Mouse (Mus musculus) forebrain, embryonic 10.5 days (tissue): Measurements from ENCODE around the gene Mast2. TPM values are rescaled to one million over a fixed set of nuclear protein-coding genes. Genes with fewer than 3 reads are reported as not detected.

Experiments used
- DNase-seq: peaks from one replicate; pipeline ENCODE4 v3.0.0-alpha.2; 2017; ENCODE audit warnings: low spot score; ENCODE audit errors: extremely low spot score
- H3K27ac ChIP-seq: fragments of 300-500 bp; sonication (generic); 2 replicates; pipeline ENCODE4 v1.5.1; 2016; ENCODE audit warnings: mild to moderate bottlenecking
- H3K27me3 ChIP-seq: fragments of 300-500 bp; sonication (generic); 2 replicates; pipeline ENCODE4 v1.6.1; 2016; ENCODE audit warnings: mild to moderate bottlenecking; ENCODE audit not compliant: poor library complexity, severe bottlenecking
- H3K36me3 ChIP-seq: fragments of 300-500 bp; sonication (generic); replicated peaks from 2 replicates; pipeline ENCODE4 v1.6.1; 2016; ENCODE audit warnings: mild to moderate bottlenecking, moderate library complexity
- H3K4me1 ChIP-seq: fragments of 300-500 bp; sonication (generic); 2 replicates; pipeline ENCODE4 v1.6.1; 2016
- H3K4me3 ChIP-seq: fragments of 300-500 bp; sonication (generic); 2 replicates; pipeline ENCODE4 v1.5.1; 2016; ENCODE audit warnings: mild to moderate bottlenecking, moderate library complexity
- H3K9me3 ChIP-seq: fragments of 300-500 bp; sonication (generic); 2 replicates; pipeline ENCODE4 v1.6.1; 2016; ENCODE audit warnings: mild to moderate bottlenecking, moderate library complexity
- WGBS: fragments of 180-500 bp; shearing (Covaris S2); methylation state at CpG from one replicate; pipeline ENCODE4 v1.1.7; 2016; 5-methylcytosine and 5-hydroxymethylcytosine counted together
- polyA plus RNA-seq: library from polyadenylated mRNA; unstranded; fragments of >200 nt; fragmentation: Nextera tagmentation; extraction: Ambion mirVana; gene quantifications from 2 replicates; pipeline ENCODE4 v1.2.1, GENCODE M21; 2016

Gene Mast2
- polyA plus RNA-seq, 1 experiment from 2014 or later: 15.4 TPM

DNA sequence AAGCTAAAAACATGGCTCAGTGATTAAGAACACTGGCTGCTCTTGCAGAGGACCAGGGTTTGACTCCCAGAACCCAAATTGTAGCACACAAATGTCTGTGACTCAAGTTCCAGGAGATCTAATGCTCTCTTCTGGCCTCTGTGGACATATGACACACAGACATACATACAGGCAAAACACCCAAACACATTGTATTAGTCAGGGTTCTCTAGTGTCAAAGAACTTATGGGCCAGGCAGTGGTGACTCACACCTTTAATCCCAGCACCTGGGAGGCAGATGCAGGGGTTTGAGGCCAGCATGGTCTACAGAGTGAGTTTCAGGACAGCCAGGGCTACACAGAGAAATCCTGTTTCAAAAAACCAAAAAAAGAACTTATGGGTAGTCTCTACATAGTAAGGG is 12.4 kb downstream of the Mast2 start:
- Histone ChIP-seq H3K27me3 (no peaks in the 10 kb centered on the region), H3K4me3 (no peak overlapping the region), H3K36me3 (peaks cover 27% of the 10 kb centered on the region), H3K27ac (no peak overlapping the region), H3K4me1 (no peaks in the 10 kb centered on the region), H3K9me3 (no peaks in the 10 kb centered on the region)
- DNase-seq: no peak

DNA sequence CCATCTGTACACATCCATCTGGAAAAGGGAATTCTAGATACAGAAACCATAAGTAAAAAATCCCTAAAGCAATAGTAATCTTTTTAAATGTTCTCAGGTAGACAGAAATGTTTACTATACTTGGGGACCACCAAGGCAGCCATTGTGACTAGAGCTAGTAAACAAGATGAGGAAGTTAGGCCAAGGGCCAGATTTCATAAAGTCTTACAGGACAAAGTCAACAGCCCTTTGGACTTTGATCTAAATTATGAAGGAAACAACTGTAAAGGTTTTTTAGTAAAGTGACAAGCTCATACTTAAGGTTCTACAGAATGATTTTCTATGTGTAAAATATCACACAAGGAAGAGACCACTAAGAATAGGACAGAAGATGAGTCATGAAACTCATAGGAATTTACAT is 14.0 kb downstream of the Mast2 start:
- no peak for DNase-seq
- no peak overlapping the region for H3K4me3 ChIP-seq
- H3K27me3 ChIP-seq: no peaks in the 10 kb centered on the region
- H3K36me3 ChIP-seq: peaks cover 27% of the 10 kb centered on the region
- H3K4me1 ChIP-seq: no peaks in the 10 kb centered on the region
- no peak overlapping the region for H3K27ac ChIP-seq
- no peaks in the 10 kb centered on the region for H3K9me3 ChIP-seq

GRCm38 (mm10) chr4:116448673-116449072 is 15.3 kb downstream of the Mast2 start:
- Histone ChIP-seq H3K4me3 (no peak overlapping the region), H3K27me3 (no peaks in the 10 kb centered on the region), H3K9me3 (no peaks in the 10 kb centered on the region), H3K27ac (no peak overlapping the region), H3K4me1 (no peaks in the 10 kb centered on the region), H3K36me3 (peaks cover 18% of the 10 kb centered on the region)
- peak; percentile 20 for DNase-seq
- 57% methylated on average over 8 of the region's 8 CpGs for WGBS

GRCm38 (mm10) chr4:116439383-116439782 is 24.6 kb downstream of the Mast2 start:
- no peak for DNase-seq
- WGBS: 96% methylated on average over 1 of the region's 1 CpGs

GRCm38 (mm10) chr4:116438561-116438960 is 25.4 kb downstream of the Mast2 start:
- DNase-seq: no peak
- H3K9me3 ChIP-seq: no peaks in the 10 kb centered on the region
- H3K36me3 ChIP-seq: peaks cover 20% of the 10 kb centered on the region
- H3K27me3 ChIP-seq: no peaks in the 10 kb centered on the region
- no peak overlapping the region for H3K27ac ChIP-seq
- no peak overlapping the region for H3K4me3 ChIP-seq
- no peaks in the 10 kb centered on the region for H3K4me1 ChIP-seq

More at GRCm38 (mm10) chr4:116439383-116439782, 24.6 kb downstream of the Mast2 start:
- H3K27ac ChIP-seq: no peak overlapping the region
- no peaks in the 10 kb centered on the region for H3K4me1 ChIP-seq
- H3K4me3 ChIP-seq: no peak overlapping the region
- H3K9me3 ChIP-seq: no peaks in the 10 kb centered on the region
- H3K27me3 ChIP-seq: no peaks in the 10 kb centered on the region
- H3K36me3 ChIP-seq: peaks cover 12% of the 10 kb centered on the region

- H3K9me3 ChIP-seq: no peaks in the 10 kb centered on the region
- H3K4me1 ChIP-seq: no peaks in the 10 kb centered on the region
- H3K27ac ChIP-seq: no peak overlapping the region
- DNase-seq: no peak
- no peak overlapping the region for H3K4me3 ChIP-seq
- H3K36me3 ChIP-seq: peaks cover 30% of the 10 kb centered on the region
- WGBS: 92% methylated on average over 4 of the region's 4 CpGs
- H3K27me3 ChIP-seq: no peaks in the 10 kb centered on the region
These were observed 28.4 kb downstream of the Mast2 start for GRCm38 (mm10) chr4:116435626-116436025.

- 93% methylated on average over 1 of the region's 1 CpGs for WGBS
- H3K4me3 ChIP-seq: no peak overlapping the region
- peaks cover 64% of the 10 kb centered on the region for H3K36me3 ChIP-seq
- no peaks in the 10 kb centered on the region for H3K4me1 ChIP-seq
- DNase-seq: no peak
- no peaks in the 10 kb centered on the region for H3K9me3 ChIP-seq
- no peaks in the 10 kb centered on the region for H3K27me3 ChIP-seq
- no peak overlapping the region for H3K27ac ChIP-seq
These were observed 41.8 kb downstream of the Mast2 start for GRCm38 (mm10) chr4:116422186-116422585.

- H3K36me3 ChIP-seq: peaks cover 66% of the 10 kb centered on the region
These were observed 42.8 kb downstream of the Mast2 start for GRCm38 (mm10) chr4:116421170-116421569.

GRCm38 (mm10) chr4:116412993-116413392 is 51.0 kb downstream of the Mast2 start:
- H3K4me1 ChIP-seq: peaks cover 5% of the 10 kb centered on the region
- DNase-seq: no peak
- 76% methylated on average over 1 of the region's 1 CpGs for WGBS
- H3K27me3 ChIP-seq: no peaks in the 10 kb centered on the region
- H3K4me3 ChIP-seq: no peak overlapping the region
- no peaks in the 10 kb centered on the region for H3K9me3 ChIP-seq
- H3K27ac ChIP-seq: no peak overlapping the region
- H3K36me3 ChIP-seq: peaks cover 8% of the 10 kb centered on the region; the same call in 1 of the 2 replicates

More at GRCm38 (mm10) chr4:116421170-116421569, 42.8 kb downstream of the Mast2 start:
- no peaks in the 10 kb centered on the region for H3K9me3 ChIP-seq
- no peaks in the 10 kb centered on the region for H3K27me3 ChIP-seq
- DNase-seq: no peak
- no peaks in the 10 kb centered on the region for H3K4me1 ChIP-seq
- H3K27ac ChIP-seq: no peak overlapping the region
- no peak overlapping the region for H3K4me3 ChIP-seq
- WGBS: 95% methylated on average over 3 of the region's 3 CpGs

DNA sequence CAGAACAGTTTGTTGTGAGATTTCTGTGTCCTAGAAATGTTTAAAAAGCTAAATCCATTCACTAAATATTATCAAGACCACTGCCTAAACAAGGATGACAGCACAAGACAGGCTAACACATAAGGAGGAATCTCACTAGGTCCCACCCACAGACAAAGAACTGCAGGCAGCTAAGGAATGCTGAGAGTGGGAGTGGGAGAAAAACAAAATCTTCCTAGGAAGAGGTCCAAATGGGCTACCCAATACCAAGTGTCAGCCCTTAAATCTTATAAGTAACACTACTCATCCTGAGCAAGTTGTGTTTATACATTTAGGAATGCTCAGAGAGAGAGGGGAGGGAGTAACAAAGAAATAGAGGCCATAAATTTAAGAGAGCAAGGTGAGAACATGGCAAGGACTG is 52.6 kb downstream of the Mast2 start:
- H3K9me3 ChIP-seq: no peaks in the 10 kb centered on the region
- H3K36me3 ChIP-seq: 0 out of 2 replicates have a peak, but pooled peaks cover under 1% of the 10 kb centered on the region
- no peaks in the 10 kb centered on the region for H3K27me3 ChIP-seq
- H3K27ac ChIP-seq: no peak overlapping the region
- DNase-seq: no peak
- no peak overlapping the region for H3K4me3 ChIP-seq
- peaks cover 11% of the 10 kb centered on the region for H3K4me1 ChIP-seq

DNA sequence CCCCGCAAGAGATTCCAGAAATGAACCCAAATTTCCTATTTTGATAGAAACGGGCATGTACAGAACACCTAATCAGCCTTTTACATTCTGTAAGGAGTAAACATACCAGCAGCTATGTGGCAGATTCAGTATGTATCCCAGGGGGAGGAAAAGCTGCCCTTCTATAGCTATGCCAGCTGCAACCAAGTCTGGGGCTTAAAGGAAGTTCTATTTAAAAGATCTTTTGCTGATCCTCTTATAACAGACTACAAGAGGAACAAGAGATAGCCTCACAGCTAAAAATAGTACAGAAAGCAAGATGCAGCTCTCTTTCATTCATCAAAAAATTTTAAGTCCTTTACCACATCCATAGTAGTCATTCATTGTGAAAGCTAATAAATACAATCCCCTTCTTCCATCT is 57.3 kb downstream of the Mast2 start:
- H3K4me1 ChIP-seq: peaks cover 19% of the 10 kb centered on the region
- no peaks in the 10 kb centered on the region for H3K27me3 ChIP-seq
- H3K9me3 ChIP-seq: no peaks in the 10 kb centered on the region
- no peak overlapping the region for H3K4me3 ChIP-seq
- no peak overlapping the region for H3K27ac ChIP-seq
- no peak for DNase-seq
- WGBS: 89% methylated on average over 2 of the region's 2 CpGs
- H3K36me3 ChIP-seq: no peaks in the 10 kb centered on the region

- 43% methylated on average over 8 of the region's 8 CpGs for WGBS
- Histone ChIP-seq H3K27me3 (no peaks in the 10 kb centered on the region), H3K4me3 (peak overlapping the region; percentile 9; the same call in 1 of the 2 replicates), H3K9me3 (no peaks in the 10 kb centered on the region), H3K27ac (peak overlapping the region; percentile 51; the same call in 1 of the 2 replicates), H3K36me3 (no peaks in the 10 kb centered on the region), H3K4me1 (peaks cover 19% of the 10 kb centered on the region)
- no peak for DNase-seq
These were observed 58.0 kb downstream of the Mast2 start for GRCm38 (mm10) chr4:116405955-116406351.

DNA sequence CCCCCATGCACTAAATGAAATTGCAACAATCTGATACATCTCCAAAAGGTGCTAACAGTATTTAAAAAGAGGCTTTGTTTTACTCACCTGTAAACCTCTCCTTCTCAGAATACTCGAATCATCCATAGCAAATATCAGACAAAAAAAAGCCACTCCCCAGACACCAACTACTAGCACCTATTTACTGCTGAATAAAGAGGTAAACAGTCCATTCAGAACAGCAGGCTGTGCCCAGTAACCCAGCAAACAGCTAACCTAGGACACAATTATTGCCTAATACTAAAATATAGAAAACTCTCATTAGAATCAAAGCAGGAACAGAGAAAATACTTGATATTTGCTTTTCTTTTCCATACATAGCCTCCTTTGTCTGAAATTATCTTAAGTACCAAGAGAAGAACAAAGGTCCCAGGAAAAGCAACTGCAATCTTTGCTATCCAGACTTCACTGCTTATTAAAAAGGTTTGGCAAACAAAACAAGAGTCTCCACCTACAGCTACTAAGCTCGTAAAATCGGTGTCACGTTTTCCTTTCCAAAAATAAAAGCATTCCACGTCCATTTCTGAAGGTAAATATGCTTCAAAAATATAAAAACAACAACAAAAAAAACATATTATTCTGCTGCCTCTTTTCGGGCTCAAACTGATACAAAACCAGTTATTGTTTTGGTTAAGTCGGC is 58.6 kb downstream of the Mast2 start:
- Histone ChIP-seq H3K4me1 (peaks cover 19% of the 10 kb centered on the region), H3K27ac (peak overlapping the region; percentile 51; the same call in 1 of the 2 replicates), H3K4me3 (peak overlapping the region; percentile 9; the same call in 1 of the 2 replicates), H3K9me3 (no peaks in the 10 kb centered on the region), H3K36me3 (no peaks in the 10 kb centered on the region), H3K27me3 (no peaks in the 10 kb centered on the region)
- WGBS: 64% methylated on average over 7 of the region's 7 CpGs
- no peak for DNase-seq

DNA sequence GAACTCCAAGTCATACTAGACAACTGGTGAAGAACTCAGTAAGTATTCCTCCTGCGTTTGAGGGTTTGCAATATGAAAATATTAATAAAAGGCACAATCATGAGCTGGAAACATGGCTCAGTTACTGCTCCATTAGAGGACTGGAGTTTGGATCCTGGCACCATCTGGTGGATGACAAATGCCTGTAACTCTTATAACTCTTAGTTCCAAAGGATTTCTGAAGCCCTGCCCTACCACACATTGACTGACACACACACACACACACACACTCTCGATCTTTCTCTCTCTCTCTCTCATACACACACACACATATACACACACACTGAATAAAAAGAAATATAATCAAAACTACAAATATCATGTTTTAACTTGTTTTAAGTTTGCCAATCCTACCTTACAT is 60.1 kb downstream of the Mast2 start:
- Histone ChIP-seq H3K27ac (no peak overlapping the region), H3K36me3 (no peaks in the 10 kb centered on the region), H3K9me3 (no peaks in the 10 kb centered on the region), H3K27me3 (no peaks in the 10 kb centered on the region), H3K4me1 (peaks cover 19% of the 10 kb centered on the region), H3K4me3 (no peak overlapping the region)
- whole genome bisulfite sequencing: 89% methylated on average over 2 of the region's 2 CpGs
- no peak for DNase-seq
